Mouse (Mus musculus) midbrain, embryonic 14.5 days (tissue): ENCODE data around the gene Gpatch8. TPM values are rescaled to one million over a fixed set of nuclear protein-coding genes. Genes with fewer than 3 reads are reported as not detected.

Experiments
- ATAC-seq: fragments of 200-750 bp; cut with Nextera tagmentation; 2 replicates; pipeline ENCODE4 v1.8.0; 2017; ENCODE audit warnings: moderate number of reproducible peaks, moderate library complexity; ENCODE audit not compliant: low FRiP score, low TSS enrichment
- DNase-seq: peaks from one replicate; pipeline ENCODE4 v3.0.0-alpha.2; 2015
- H3K27ac ChIP-seq: fragments of 300-500 bp; sonication (generic); replicated peaks from 2 replicates; pipeline ENCODE4 v1.5.1; 2014; ENCODE audit warnings: mild to moderate bottlenecking, low read depth, low read length, moderate library complexity
- H3K27me3 ChIP-seq: fragments of 300-500 bp; sonication (generic); 2 replicates; pipeline ENCODE4 v1.6.1; 2014; ENCODE audit warnings: low read length, control low read depth, mixed read lengths; ENCODE audit not compliant: control insufficient read depth, insufficient read depth
- H3K36me3 ChIP-seq: fragments of 300-500 bp; sonication (generic); 2 replicates; pipeline ENCODE4 v1.6.1; 2014; ENCODE audit warnings: low read length, control low read depth; ENCODE audit not compliant: control insufficient read depth, insufficient read depth
- H3K4me1 ChIP-seq: fragments of 300-500 bp; sonication (generic); 2 replicates; pipeline ENCODE4 v1.6.1; 2014; ENCODE audit warnings: mild to moderate bottlenecking, antibody characterized with exemption, low read length, control low read depth; ENCODE audit not compliant: control insufficient read depth, insufficient read depth
- H3K4me2 ChIP-seq: fragments of 300-500 bp; sonication (generic); 2 replicates; pipeline ENCODE4 v1.6.1; 2014; ENCODE audit warnings: mild to moderate bottlenecking, low read length, moderate library complexity
- H3K4me3 ChIP-seq: fragments of 300-500 bp; sonication (generic); replicated peaks from 2 replicates; pipeline ENCODE4 v1.5.1; 2014; ENCODE audit warnings: low read depth, low read length
- H3K9ac ChIP-seq: fragments of 300-500 bp; sonication (generic); replicated peaks from 2 replicates; pipeline ENCODE4 v1.6.1; 2014; ENCODE audit warnings: mild to moderate bottlenecking, low read length, moderate library complexity
- H3K9me3 ChIP-seq: fragments of 300-500 bp; sonication (generic); 2 replicates; pipeline ENCODE4 v1.6.1; 2016; ENCODE audit warnings: low read length, control low read depth, mixed read lengths; ENCODE audit not compliant: control insufficient read depth
- WGBS: fragments of 180-500 bp; shearing (Covaris S2); extraction: QIAGEN DNeasy Blood & Tissue Kit; methylation state at CpG from one replicate; pipeline ENCODE4 v1.1.7; 2014; 5-methylcytosine and 5-hydroxymethylcytosine counted together
- polyA plus RNA-seq: library from polyadenylated mRNA; unstranded; fragments of >200 nt; fragmentation: Nextera tagmentation; extraction: Ambion mirVana; gene quantifications from 2 replicates; pipeline ENCODE4 v1.2.1, GENCODE M21; 2014

The Gpatch8 gene
- polyA plus RNA-seq, 1 experiment from 2014 or later: 58.4 TPM

DNA sequence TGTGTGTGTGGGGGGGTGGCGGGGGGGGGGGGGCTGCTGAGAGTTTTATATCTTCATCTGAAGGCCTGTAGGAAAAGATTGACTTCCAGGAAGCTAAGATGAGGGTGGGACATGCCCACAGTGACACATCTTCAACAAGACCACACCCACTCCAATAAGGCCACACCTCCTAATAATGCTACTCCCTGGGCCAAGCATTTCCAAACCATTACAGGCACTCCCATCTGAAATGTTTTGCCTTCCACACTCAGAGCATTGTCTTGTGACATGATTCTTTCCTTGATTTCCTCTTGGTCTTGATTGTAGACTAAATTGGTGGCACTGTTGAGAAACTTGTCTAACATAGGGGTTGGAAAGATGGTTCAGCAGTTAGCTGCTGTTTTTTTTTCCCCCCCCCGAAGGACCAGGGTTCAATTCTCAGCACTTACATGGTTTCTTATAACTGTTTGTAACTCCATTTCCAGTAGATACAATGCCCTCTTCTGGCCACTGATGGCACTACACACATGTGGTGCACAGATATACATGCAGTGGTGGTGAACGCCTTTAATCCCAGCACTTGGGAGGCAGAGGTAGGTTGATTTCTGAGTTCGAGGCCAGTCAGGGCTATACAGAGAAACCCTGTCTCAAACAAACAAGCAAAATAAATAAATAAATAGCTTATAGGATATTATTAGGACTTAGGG is 30.4 kb upstream of the Gpatch8 start:
- DNase-seq (no peak), ATAC-seq (no peak)
- Histone ChIP-seq H3K9ac (no peak overlapping the region), H3K27me3 (no peaks in the 10 kb centered on the region), H3K36me3 (no peaks in the 10 kb centered on the region), H3K4me1 (peaks cover 9% of the 10 kb centered on the region), H3K4me3 (no peak overlapping the region), H3K9me3 (no peaks in the 10 kb centered on the region), H3K27ac (no peak overlapping the region), H3K4me2 (no peak overlapping the region)
- WGBS: 91% methylated on average over 4 of the region's 4 CpGs

DNA sequence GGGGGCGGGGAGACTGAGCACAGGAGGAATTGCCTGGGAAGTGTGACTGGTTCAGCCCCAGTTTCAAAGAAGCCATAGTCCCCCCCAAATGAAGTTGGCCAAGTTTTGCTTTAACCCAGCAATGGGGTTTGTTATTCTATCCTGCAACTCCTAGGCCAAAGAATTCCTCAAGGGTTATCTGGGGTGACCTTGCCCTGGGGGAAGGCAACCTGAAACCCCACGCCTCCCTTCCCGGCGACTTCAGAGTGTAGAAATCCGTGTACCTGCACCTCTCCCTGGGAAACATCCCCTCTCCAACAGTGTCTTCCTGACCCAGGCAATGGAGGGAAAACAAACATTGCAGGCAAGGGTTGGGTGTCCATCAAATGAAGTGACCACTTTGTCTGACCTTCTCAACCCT is 26.5 kb upstream of the Gpatch8 start:
- Histone ChIP-seq H3K9me3 (no peaks in the 10 kb centered on the region), H3K4me1 (peaks cover 23% of the 10 kb centered on the region), H3K36me3 (no peaks in the 10 kb centered on the region), H3K4me2 (no peak overlapping the region), H3K9ac (no peak overlapping the region), H3K27me3 (no peaks in the 10 kb centered on the region), H3K27ac (no peak overlapping the region), H3K4me3 (no peak overlapping the region)
- 20% methylated on average over 5 of the region's 5 CpGs for WGBS
- no peak for ATAC-seq
- no peak for DNase-seq

DNA sequence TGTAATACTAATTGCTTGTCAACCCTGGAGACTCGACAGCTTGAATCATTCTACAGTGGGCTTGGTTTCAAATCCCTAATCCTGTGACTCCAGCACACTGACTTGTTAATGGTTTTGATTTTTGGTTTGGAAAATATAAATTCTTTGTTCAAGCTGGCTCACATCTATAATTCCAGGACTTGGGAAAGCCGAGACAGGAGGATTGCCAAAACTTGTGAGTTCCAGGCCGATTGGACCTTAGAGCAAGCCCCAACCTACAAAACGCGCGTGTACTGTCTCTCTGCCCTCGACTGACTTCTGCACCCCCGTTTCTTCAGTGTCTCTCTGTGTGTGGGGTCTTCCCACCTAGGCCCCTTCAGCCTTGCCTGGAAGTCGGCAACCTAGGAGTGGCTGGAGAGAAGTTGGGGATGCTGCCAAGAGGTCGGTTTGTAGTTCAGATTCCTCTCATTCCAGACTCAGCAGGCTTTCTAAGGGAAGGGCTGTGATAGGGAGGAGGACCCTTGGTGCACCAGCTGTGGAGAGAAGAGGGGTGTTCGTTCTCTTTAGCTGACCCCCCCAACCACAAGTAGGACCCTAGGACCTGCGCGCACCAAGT is 25.9 kb upstream of the Gpatch8 start:
- no peak overlapping the region for H3K4me2 ChIP-seq
- H3K9me3 ChIP-seq: no peaks in the 10 kb centered on the region
- no peak for DNase-seq
- WGBS: 20% methylated on average over 13 of the region's 13 CpGs
- no peaks in the 10 kb centered on the region for H3K36me3 ChIP-seq
- no peak overlapping the region for H3K9ac ChIP-seq
- H3K27ac ChIP-seq: peak overlapping the region; percentile 70
- H3K4me3 ChIP-seq: no peak overlapping the region
- no peak for ATAC-seq
- H3K4me1 ChIP-seq: peaks cover 23% of the 10 kb centered on the region
- no peaks in the 10 kb centered on the region for H3K27me3 ChIP-seq

DNA sequence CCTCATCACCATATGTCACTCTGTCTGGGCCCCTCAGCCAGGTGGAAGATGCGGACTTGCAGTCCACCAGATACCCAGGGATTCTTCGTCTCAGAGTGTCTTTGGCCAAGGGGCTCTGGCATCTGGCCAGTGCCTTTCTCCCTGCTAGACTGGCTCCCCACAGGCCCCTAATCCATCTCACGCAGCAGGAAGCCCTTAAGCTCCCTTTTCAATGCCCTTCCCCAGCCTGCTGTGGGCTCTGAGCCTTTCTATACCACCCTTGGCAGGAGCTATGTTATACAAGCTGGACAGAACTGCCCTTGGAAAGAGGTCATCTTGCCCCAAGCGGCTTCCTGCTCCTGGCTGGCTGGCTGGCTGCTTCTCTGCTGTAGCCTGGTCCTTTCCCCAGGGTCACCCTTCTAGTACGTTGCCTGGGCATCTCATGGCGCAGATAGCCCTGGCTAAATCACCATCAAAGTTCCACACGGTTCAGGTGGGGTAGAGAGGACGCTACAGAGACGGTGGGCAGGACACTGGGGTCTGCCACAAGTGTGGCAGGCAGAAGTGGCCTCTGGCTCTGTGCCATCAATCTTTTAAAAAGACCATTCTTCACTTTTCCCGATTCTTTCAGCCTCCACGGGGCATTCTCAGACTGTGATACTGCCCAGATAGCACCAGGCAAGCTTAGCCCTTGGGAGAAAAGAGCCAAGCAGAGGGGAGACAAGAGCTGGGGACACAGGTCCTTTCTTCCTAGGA is 25.3 kb upstream of the Gpatch8 start:
- ATAC-seq (peak; percentile 28; the same call in 1 of the 2 replicates), DNase-seq (peak; percentile 74)
- Histone ChIP-seq H3K27ac (peak overlapping the region; percentile 70), H3K4me1 (peaks cover 23% of the 10 kb centered on the region), H3K36me3 (no peaks in the 10 kb centered on the region), H3K27me3 (no peaks in the 10 kb centered on the region), H3K9ac (no peak overlapping the region), H3K9me3 (no peaks in the 10 kb centered on the region), H3K4me2 (peak overlapping the region; percentile 21; the same call in 1 of the 2 replicates), H3K4me3 (no peak overlapping the region)
- WGBS: 4% methylated on average over 11 of the region's 11 CpGs

DNA sequence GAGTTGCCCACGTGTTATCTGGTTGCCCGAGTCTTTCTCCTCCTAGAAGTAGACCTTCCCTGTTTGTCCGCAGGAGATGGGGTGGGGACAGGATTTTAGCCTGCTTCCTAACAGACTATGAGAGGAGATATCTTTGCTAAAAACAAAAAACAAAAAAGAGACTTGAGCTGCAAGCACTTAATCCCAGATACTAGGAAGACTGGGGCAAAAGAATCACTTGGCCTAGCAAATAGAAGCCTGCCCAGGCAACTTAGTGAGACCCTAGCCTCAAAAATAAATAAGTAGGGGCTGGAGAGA is 23.8 kb upstream of the Gpatch8 start:
- no peak overlapping the region for H3K9ac ChIP-seq
- no peak overlapping the region for H3K4me2 ChIP-seq
- no peak for DNase-seq
- peak overlapping the region; percentile 55 for H3K27ac ChIP-seq
- no peaks in the 10 kb centered on the region for H3K36me3 ChIP-seq
- peaks cover 23% of the 10 kb centered on the region for H3K4me1 ChIP-seq
- ATAC-seq: no peak
- 20% methylated on average over 3 of the region's 3 CpGs for WGBS
- H3K27me3 ChIP-seq: no peaks in the 10 kb centered on the region
- no peak overlapping the region for H3K4me3 ChIP-seq
- no peaks in the 10 kb centered on the region for H3K9me3 ChIP-seq

DNA sequence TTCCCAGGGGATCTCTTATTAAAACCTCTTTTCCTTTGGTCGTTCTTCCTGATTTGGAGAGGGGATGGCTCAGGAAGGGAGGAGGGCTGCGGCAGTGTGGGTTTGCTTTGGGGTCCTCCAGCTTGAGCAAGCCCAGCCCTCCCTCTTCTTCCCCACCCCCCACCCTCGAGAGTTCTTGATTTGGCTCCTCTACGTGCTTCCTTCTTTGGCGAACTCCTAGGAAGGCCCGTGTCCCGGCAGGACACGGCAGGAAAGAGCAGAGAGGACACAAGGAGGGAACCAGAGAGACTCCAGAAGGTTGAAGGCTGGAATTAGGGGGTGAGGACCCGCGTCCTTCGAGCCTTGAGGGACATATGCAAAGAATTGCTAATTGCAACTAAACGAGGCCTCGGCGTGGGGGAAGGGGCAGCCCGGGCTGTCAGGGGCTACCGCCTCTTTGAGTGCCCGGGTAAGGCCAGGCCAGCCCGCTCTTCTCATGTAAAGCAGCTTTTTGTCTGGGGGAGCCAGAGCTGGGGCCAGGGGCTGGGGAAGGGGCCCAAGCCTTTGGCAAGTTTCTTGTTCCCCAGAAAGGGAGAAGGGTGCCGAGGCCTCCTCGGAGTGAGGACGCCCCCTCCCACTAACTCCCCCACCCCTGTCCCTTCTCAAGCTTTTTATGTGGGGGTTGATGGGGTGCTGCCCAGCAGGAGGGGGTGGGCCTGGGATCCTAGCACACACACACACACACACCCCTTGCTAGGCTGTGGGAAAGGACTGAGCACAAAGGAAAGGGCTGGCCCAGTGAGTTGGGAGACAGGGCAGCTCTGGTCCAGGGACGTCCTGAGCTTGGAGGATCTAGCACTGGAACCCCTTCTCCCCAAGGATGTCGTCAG is 23.2 kb upstream of the Gpatch8 start, which contains the start of gene Gm11627:
Gm11627 (minus strand) TSS at position 297 of the 869 bp plus-strand sequence.
- DNase-seq: peak; percentile 77
- H3K9ac ChIP-seq: 0 out of 2 replicates have a peak within 1 kb of the TSS, but pooled peaks have one; percentile 12
- H3K27me3 ChIP-seq: no peaks in the 10 kb centered on the region
- whole genome bisulfite sequencing: under 1% methylated on average over 22 of the region's 23 CpGs
- H3K4me3 ChIP-seq: peak within 1 kb of the TSS; percentile 1; the same call in 1 of the 2 replicates
- no peaks in the 10 kb centered on the region for H3K36me3 ChIP-seq
- H3K27ac ChIP-seq: peak within 1 kb of the TSS; percentile 55
- H3K4me1 ChIP-seq: peaks cover 23% of the 10 kb centered on the region
- peak; percentile 69 for ATAC-seq
- peak within 1 kb of the TSS; percentile 41 for H3K4me2 ChIP-seq
- H3K9me3 ChIP-seq: no peaks in the 10 kb centered on the region

DNA sequence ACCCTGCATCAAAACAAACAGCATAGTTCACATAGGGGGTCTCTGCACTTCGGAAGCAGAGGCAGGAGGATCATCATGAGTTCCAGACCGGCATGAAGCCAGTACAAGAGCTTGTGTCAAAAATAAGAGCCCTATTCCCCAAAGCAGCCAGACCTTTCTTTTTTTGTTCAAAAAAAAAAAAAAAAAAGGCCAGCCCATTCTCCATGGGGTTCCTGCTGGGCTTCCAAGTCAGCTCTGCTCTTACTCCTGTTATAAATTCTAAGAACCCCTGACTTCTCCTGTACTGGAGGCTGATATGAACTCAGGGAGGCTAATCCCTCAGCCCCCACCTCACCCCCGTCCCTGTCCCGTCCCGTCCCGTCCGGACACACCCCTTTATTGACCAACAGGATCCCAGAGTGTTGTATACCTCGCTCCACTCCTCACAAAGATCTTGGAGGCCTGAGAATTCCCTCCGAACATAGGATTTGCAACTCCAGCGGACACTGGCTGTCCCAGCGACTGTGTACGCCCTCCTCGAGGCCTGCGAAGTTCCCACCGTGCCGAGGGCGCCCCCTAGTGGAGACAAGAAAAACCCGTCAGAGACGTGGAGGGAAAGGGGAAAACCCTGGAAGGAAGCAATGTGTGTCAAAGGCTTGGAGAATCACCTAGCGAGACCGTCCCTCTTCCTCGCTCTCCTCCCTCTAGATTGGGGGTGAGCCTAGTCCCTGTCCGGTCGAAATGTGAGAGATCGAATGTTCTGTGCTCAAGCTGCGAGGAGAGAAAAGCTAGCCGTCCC is 22.3 kb upstream of the Gpatch8 start:
- peak overlapping the region; percentile 55 for H3K27ac ChIP-seq
- 5% methylated on average over 27 of the region's 27 CpGs for WGBS
- H3K9me3 ChIP-seq: no peaks in the 10 kb centered on the region
- peak; percentile 83 for DNase-seq
- peaks cover 23% of the 10 kb centered on the region for H3K4me1 ChIP-seq
- ATAC-seq: 0 out of 2 replicates have a peak, but pooled peaks have one; percentile 38
- H3K27me3 ChIP-seq: no peaks in the 10 kb centered on the region
- no peaks in the 10 kb centered on the region for H3K36me3 ChIP-seq
- peak overlapping the region; percentile 41 for H3K4me2 ChIP-seq
- no peak overlapping the region for H3K9ac ChIP-seq
- peak overlapping the region; percentile 1; the same call in 1 of the 2 replicates for H3K4me3 ChIP-seq
